Mouse (Mus musculus): Measurements from ENCODE around the gene Gpbar1.

DNA sequence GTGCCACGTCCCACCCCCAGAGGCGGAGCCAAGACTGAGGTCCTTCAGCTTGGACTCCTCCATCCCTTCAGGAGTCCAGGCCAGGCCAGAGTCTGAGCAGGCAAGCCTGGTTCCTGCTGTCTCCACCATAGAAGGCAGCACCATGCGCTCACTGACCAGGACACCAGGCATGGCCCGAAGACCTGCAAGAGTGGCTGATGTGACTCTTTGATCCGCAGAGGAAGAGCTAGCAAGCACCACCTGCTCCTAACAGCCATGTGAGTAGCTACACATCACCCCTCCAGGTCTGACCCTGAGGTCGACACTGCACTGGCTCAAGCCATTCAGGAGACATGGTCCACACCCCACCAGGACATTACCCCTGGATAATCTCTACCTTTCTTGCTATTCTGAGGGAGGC, 1.3 kb upstream of the Gpbar1 start:
- TF ChIP-seq POLR2A (IDR thresholded peaks at IDR 0.05; ENCODE audit: extremely low read depth, insufficient read depth, low read length) (no peak), CTCF (IDR thresholded peaks at IDR 0.05; ENCODE audit: low read depth, low read length) (no peak)
